Mouse (Mus musculus) hematopoietic stem cell, adult 5-6 weeks (primary cell): ENCODE measurements at regions not wholly inside any gene's neighbourhood (a gene's known extent, or its start where the extent isn't known, plus 50 kb on each side); places are given as distances from the start of the nearest gene placed in this dataset.

ENCODE experiments used
- ATAC-seq, 2 experiments: fragments of 125-278 bp in 1 of 2; replicated peaks in 1 of 2; 2 replicates each; pipeline ENCODE4 v1.8.0; 2016 to 2017; ENCODE audit warnings: inconsistent platforms in 2 of 2, mild to moderate bottlenecking in 2 of 2, moderate number of reproducible peaks in 2 of 2, low read depth in 1 of 2, moderate TSS enrichment in 1 of 2; ENCODE audit not compliant: low FRiP score in 2 of 2, poor library complexity in 2 of 2, severe bottlenecking in 2 of 2, insufficient read depth in 1 of 2, low TSS enrichment in 1 of 2

DNA sequence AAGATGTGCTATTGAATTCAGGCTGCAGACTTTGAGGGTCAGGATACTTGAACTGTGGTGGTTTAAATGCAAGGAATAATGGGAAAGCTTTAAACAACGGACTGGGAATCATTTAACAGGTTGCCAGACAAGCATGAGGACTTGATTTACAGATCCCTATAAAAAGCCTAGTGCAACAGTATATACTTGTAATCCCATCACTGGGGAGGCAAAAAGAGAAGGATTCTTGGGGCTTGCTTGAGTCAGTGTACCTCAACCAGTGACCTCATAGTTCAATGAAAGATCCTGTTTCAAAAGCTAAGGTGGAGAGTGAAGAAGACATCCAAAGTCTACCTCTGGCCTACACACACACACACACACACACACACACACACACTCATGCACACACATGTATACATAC, 99.8 kb downstream of the Lrrn1 start:
- no peak for ATAC-seq

DNA sequence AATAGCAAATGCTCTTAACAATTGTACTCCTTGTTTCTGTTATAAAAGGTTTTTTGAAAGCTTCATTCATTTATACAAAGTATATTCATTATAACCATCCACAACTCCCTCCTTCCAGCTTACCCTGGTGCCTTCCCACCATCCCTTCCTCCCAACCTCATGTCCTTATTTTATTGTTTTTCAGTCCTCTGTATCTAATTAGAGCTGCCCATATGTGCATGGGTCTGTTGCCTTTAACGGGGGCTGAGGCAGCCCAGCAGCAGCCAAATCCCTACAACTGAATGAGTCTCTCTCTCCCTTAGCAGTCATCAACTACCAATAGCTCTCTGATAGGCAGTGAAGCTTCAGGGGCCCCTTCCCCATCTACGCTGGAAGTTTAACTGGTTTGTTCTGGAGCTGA, 116.2 kb downstream of the Lrrn1 start:
- no peak for ATAC-seq

DNA sequence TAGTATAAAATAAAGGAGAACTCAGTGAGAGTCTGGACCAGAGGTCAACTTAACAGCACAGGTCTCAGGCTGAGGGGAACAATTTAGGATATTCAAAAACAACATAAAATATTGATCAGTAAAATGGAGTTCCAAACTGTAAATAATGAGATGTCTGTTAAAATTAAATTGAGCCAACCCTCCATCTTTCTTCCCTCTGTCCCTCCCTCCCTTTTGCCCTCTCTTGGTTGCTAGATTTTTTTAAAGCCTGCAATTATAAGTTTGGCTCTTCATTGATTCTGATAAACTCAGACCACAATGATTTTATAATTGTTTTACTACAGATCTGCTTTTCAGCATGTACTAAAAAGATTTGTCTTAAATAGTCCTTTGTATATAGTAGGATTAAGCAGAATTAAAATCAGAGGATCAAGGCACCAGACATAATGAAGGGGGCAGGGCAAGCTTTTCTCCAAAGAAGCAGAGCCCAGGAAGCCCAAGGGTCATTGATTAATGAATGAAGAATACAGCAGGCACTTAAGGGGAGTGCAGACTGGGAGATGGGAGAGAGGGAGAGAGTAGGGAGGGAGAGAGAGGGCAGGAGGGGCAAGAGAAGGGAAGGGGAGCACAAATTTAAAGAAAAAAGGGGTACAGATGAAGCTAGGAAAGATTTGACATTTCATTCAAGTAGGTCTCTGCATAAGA, 124.4 kb downstream of the Lrrn1 start:
- no peak for ATAC-seq

DNA sequence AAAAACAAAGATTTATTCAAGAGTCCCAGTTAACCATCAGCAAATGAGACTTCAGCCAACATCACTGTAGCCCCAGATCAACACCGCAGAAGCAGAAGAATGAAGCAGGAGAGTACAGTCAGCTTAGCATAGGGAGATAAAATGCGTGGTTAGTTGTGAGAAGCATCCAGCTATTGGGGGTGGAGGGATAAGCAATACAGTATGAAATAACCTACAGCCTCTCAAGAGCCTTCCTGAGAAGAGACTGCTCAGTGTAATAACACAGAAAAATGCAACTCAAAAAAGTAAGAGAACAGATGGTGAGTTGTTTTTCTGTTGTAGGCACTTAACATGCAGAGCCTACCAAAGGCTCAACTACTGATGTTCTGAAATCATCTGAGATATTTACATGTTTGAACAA, 128.2 kb downstream of the Lrrn1 start:
- ATAC-seq: no peak

DNA sequence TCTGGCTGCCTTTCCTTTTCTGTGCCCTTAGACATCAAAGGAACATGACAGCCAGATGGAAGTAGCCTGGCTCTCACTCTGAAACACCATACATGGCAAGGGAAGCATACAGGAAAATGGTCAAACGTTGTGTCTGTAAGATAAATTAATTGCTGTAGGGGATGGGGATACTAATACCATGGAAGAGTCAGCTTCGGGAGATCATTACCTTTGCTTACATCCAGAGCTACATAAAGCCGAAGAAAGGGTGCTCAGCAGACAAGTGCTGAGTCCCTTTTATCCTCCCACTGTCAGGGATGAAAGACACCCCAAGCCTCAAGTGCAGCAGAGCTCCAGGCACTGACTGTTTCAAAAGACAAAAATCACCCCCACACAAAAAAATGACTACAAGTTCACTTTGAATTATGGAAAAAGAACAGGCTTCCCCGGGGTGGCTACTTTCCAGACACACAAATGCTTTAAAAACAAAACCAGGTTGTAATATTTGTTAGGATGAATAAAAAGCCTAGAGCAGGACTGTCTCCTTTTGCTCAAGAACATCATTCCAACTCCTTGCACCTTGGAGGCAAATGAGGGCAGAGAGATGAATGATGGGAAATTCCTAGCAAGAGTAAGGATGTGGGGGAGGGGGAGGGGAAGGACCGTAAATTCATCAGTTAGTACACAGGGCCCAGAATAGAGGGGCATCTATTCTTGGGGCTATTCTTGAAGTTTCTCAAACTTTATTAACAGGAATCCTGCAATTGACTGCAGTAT, 131.6 kb downstream of the Lrrn1 start:
- ATAC-seq: no peak

DNA sequence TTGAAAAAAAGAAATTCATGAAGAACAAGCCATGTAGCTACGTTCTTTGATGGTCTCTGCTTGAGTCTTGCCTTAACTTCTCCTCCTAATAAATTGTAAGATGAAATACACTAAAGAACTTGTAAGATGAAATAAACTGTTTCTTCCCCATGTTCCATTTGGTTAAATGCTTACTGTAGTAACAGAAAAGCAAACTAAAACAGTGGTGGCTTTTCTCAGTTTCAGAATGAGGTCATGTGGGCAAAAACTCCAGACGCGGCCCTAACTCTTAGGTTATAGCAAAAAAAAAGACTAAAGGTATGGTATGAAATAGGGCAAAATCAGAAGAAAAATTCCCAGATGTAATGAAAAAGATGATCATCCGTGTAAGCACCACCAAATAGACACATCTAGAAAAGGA, 169.7 kb downstream of the Lrrn1 start:
- no peak for ATAC-seq

DNA sequence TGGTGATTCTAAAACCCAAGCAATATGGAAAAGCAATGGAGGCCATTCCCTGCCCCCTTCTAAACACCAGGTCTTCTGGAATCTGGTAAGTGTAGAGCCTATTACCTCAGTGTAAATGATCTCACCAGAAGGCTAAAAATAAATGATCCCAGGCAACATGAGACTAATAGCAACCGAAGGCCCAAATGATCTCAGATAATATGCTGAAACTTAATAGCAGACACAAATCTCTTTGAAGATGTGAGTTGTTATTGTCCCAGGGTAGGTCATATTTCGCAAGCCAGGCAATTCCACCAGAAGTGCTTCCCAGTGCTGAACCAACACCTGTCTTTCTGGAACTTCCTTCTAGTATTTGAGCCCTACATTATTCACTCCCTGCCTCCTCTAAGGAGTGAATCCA, 178.6 kb downstream of the Lrrn1 start:
- no peak for ATAC-seq

DNA sequence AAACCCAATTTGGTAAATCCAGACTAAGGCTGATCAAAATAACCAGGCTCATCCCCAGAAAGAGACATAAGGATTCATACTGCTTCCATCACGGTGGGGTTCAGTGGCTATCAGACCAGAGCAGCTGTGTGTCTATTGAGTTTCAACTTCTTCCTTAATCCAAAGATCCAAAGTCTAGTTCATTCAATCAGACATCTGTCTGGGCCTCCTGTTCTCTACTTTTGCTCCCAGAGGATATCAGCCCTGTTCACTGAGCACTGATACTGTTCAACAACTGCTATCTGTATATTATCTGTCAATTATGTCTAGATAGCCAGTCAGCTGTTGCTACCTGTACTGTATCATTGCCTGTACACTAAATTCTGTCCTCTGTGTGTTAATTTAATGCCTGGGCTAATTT, 179.0 kb downstream of the Lrrn1 start:
- no peak for ATAC-seq

DNA sequence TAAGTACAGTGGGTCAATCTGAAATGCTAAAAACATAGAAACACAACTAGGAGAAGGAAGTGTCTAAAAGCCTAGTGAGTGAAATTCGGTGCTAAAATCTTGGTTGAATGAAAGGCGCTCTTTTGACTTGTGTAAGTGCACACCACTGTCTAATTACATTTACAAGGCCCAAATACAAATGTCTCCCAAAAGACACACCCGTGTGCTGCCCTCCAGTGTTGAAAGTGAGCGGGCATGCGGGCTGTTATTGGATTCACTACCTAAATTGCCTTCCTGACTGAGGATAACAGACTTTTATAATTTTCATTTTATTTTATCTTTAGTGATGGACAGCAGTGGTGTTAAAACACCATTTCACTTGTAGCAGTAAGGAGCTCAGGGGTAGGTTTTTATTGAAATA, 180.8 kb downstream of the Lrrn1 start:
- no peak for ATAC-seq

DNA sequence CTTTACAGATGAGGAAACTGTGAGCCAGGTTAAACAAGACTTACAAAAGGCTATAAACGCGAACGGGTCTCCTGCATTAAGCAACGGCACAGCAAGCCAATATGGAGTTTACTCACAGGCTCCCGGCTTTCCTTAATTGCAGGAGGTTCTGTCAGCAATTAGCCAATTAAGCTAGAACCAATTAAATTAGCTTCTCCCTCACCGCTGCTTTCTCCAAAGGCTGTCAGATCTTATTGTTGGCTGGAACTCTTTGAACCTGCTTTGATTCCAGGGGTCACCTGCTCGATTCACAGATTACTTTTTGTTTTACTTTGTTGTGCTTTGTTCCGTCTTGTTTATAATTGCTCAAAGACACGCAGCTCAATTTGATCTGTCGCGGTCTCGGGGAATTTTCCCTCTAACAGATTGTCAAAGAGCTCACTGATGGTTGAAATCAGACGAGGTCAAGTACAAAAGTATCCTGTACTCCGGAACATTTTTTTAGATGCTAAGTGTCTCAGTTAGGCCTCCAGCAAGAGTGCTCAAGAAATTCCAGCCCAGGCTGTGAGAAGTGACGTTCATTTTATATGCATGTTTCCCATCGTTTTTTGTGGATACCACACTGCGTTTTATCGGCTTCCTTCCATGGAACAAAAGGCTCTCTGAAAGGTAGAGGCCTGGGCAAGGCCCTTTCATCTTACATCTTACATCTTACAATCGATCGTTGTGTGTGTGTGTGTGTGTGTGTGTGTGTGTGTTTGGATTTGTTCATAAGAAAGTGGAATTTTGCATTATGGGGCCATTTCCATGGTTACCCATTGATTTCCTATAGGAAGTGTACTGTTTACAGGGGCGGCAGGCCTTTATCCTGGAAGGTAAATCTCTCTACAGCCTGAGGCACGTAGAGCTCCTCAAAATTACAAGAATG, 181.9 kb downstream of the Lrrn1 start:
- ATAC-seq: no peak

DNA sequence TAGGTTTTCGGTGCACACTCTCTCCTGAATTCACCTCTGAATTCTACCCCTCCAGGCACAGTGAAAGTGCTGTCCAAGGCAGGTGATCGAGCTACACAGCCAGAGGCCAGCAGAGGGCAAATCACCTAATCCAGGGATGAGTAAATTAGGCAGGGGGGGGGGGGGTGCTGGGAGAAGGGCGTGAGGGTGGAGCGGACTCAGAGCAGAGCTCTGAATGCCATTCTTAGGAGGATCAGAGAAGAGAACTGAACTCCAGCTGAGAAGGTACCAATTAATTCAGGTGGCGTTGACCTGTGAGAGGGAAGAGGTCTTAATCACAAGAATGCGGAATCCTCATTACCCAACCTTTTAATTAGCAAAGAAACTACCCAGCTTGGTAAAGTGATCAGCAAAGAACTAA, 183.5 kb downstream of the Lrrn1 start:
- ATAC-seq: no peak

DNA sequence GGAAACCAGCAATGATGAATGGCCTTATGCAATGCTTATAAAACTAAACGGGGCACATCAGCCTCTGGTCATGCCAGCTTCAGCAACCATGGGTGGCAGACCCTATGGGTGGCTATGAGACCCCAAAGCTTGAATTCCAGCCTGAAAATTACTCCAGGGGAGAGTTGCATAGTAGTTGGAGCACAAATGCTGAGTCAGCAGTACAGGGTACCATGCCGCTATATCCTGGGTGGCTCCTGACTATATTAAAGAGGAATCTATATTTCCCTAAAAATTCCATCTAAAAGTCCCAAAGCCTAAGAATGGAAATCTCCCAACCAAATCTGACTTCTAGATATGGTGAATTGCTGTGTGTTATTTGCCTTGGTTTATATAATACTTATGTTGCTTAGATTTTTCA, 187.6 kb downstream of the Lrrn1 start:
- ATAC-seq: no peak

DNA sequence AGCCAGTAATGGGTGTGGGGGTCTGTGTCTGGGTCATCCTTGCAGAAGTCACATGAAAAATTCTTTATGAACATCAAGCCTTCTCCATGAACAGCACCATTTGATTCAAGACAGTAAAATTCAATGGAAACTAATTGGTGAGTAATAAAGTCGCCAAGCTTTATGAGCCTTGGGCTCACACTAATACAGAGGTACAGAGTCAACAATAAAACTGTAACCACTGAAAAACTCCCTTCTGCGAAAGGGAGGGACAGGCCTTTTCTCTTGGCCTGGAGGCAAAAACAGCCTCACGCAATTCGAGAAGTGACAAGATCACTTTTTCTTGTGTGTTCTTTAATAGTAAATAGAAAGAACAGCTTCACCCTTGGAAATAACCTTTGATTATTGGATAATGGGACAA, 200.7 kb downstream of the Lrrn1 start:
- ATAC-seq: no peak

DNA sequence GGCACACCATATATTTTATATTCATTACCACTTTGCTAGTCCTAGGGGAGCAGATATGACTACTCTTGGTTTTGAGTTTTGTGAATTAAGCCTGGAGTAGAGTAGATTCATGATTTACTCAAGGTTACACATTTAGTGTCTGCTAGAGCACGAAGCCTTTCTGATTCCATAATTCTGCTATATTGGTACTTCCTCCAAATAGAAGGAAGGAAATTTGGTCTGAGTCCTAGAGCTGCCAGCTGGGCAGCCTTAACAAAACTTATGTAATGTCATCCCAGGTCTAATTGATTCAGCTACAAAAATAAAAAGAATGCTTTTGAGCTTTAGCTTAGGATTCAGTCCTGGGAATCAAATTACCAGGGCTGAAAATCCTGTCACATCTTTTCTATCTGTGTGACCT, 205.2 kb downstream of the Lrrn1 start:
- ATAC-seq: no peak

DNA sequence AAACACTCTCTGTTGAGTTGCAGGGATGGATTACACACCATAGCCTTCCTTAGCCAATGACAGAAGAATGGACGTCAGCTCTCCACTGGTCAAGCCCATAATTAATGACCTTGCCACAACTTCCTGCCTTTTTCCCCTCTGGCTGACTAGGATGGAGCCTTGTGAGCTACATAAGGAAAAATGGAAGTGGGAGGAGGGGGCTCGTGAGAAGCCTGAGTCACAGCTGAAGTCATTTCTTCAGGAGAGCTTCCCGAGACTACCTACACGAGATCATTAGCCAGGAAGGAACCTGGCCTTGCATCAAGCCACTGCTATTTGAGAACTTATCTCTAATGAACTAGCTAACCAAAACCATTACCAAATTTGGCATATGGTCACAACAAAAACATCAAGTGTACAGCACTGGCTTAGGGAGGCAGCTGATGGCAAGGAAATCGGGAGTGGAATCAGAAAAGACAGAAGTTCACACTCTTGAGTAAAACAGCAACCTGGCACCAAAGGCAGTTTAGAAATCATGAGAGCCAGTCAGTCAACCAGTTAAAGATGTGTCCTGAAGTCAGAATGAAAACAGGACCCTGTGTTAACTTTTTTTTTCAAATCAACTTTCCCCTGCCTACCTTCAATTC, 219.7 kb downstream of the Lrrn1 start:
- ATAC-seq: no peak

DNA sequence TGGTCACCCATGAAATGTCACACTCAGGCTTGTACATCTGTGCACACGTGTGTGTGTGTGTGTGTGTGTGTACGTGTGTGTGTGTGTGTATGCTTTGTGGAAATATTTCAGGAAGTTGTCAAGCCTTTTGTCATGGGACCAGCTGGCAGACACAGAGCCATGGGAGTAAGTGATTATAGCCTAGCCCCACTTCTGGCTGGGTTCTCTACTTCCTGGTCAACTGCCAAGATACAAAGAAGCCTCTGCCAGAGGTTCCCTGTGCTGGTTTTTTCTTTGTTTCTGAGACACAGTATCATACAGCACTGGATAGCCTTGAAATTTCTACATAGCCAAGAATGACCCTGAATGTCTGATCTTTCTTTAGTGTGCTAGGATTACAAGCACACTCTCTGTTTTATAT, 220.2 kb downstream of the Lrrn1 start:
- ATAC-seq: 0 out of 4 replicates have a peak, but pooled peaks of 1 of the 2 experiments have one; percentile 36

DNA sequence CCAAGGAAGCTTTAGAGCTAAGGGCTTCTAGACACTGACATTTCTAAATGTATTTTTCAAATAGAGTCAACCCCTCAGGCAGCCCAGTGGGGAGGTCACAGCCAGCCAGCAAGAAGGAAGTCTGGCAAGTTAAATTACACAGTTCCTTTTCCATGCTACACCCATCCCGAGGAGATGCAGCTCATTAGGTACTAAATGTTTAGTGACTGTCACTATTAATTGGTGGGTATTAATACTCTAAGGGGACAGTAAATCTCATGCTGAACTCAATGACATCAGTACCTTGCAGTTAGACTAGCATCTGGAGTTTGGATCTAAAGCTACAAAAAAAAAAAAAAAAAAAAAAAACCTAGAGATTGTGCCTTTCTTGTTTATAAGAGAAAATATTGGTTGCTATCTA, 222.6 kb downstream of the Lrrn1 start:
- ATAC-seq: no peak

DNA sequence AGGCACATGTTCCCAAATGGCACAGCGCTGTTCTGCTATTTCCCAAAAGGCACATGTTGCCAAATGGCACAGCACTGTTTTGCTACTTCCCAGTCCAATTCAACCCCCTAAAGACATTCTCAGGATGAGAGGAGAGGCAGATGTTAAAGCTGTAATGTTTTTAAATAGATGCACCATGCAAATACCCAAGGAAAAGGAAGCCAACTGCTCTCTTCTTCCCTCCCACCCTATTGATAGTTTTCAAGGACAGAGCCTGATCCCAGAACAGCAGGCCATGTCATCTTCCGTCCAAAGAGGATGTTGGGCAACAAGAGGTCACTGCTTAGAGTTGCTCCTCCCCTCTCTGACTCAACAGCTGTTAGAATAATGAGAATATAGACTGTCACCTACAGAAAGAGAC, 225.6 kb downstream of the Lrrn1 start:
- ATAC-seq: no peak
